Mouse (Mus musculus): ENCODE data around the gene Gm48552. TPM values are rescaled to one million over a fixed set of nuclear protein-coding genes. Genes with fewer than 3 reads are reported as not detected.
A peak's percentile ranks its signal among the peaks of the same experiment; 100 is the strongest.

Gm48552 gene
- polyA plus RNA-seq, 1 experiment from 2014 or later: 0.78 TPM

- Histone ChIP-seq H3K27ac (peak overlapping the region; percentile 93), H3K4me1 (peaks cover 70% of the 10 kb centered on the region), H3K4me3 (peak overlapping the region; percentile 84), H3K9me3 (no peaks in the 10 kb centered on the region), H3K36me3 (replicated peaks) (no peaks in the 10 kb centered on the region), H3K27me3 (ENCODE audit: poor library complexity, severe bottlenecking) (peaks cover 92% of the 10 kb centered on the region)
- under 1% methylated on average over 20 of the region's 20 CpGs for WGBS
- DNase-seq (ENCODE audit: extremely low spot score, low spot score): peak; percentile 81
Observed at GRCm38 (mm10) chr10:81429605-81430061, 40.8 kb downstream of the Gm48552 start.

GRCm38 (mm10) chr10:81430141-81430830 is 41.5 kb downstream of the Gm48552 start:
- peaks cover 63% of the 10 kb centered on the region for H3K4me1 ChIP-seq
- peak overlapping the region; percentile 84 for H3K4me3 ChIP-seq
- H3K27me3 ChIP-seq (ENCODE audit: poor library complexity, severe bottlenecking): peaks cover 87% of the 10 kb centered on the region
- no peaks in the 10 kb centered on the region for H3K36me3 ChIP-seq (replicated peaks)
- H3K27ac ChIP-seq: peak overlapping the region; percentile 93
- DNase-seq (ENCODE audit: extremely low spot score, low spot score): peak; percentile 70
- H3K9me3 ChIP-seq: no peaks in the 10 kb centered on the region
- under 1% methylated on average over 70 of the region's 89 CpGs for WGBS

GRCm38 (mm10) chr10:81430831-81431525 is 42.2 kb downstream of the Gm48552 start:
- Histone ChIP-seq H3K36me3 (replicated peaks) (no peaks in the 10 kb centered on the region), H3K27ac (peak overlapping the region; percentile 93), H3K9me3 (no peaks in the 10 kb centered on the region), H3K27me3 (ENCODE audit: poor library complexity, severe bottlenecking) (peaks cover 84% of the 10 kb centered on the region), H3K4me1 (peaks cover 56% of the 10 kb centered on the region), H3K4me3 (peak overlapping the region; percentile 84)
- 2% methylated on average over 66 of the region's 70 CpGs for WGBS
- DNase-seq (ENCODE audit: extremely low spot score, low spot score): peak; percentile 49

- H3K4me1 ChIP-seq: peaks cover 50% of the 10 kb centered on the region
- H3K36me3 ChIP-seq (replicated peaks): no peaks in the 10 kb centered on the region
- H3K9me3 ChIP-seq: no peaks in the 10 kb centered on the region
- no peak for DNase-seq (ENCODE audit: extremely low spot score, low spot score)
- WGBS: 18% methylated on average over 15 of the region's 15 CpGs
- peak overlapping the region; percentile 93 for H3K27ac ChIP-seq
- peak overlapping the region; percentile 84 for H3K4me3 ChIP-seq
- peaks cover 79% of the 10 kb centered on the region for H3K27me3 ChIP-seq (ENCODE audit: poor library complexity, severe bottlenecking)
Observed at GRCm38 (mm10) chr10:81431526-81432168, 42.8 kb downstream of the Gm48552 start.

GRCm38 (mm10) chr10:81432169-81432867 is 43.5 kb downstream of the Gm48552 start:
- Histone ChIP-seq H3K27me3 (ENCODE audit: poor library complexity, severe bottlenecking) (peaks cover 76% of the 10 kb centered on the region), H3K4me3 (peak overlapping the region; percentile 39; the same call in 1 of the 2 replicates), H3K4me1 (peaks cover 43% of the 10 kb centered on the region), H3K36me3 (replicated peaks) (no peaks in the 10 kb centered on the region), H3K27ac (no peak overlapping the region), H3K9me3 (no peaks in the 10 kb centered on the region)
- 67% methylated on average over 21 of the region's 21 CpGs for WGBS
- DNase-seq (ENCODE audit: extremely low spot score, low spot score): no peak

- peak overlapping the region; percentile 73 for H3K27ac ChIP-seq
- H3K4me3 ChIP-seq: peak overlapping the region; percentile 39
- DNase-seq (ENCODE audit: extremely low spot score, low spot score): peak; percentile 78
- no peaks in the 10 kb centered on the region for H3K9me3 ChIP-seq
- no peaks in the 10 kb centered on the region for H3K36me3 ChIP-seq (replicated peaks)
- 6% methylated on average over 17 of the region's 17 CpGs for WGBS
- peaks cover 42% of the 10 kb centered on the region for H3K4me1 ChIP-seq
- H3K27me3 ChIP-seq (ENCODE audit: poor library complexity, severe bottlenecking): peaks cover 70% of the 10 kb centered on the region
Observed at GRCm38 (mm10) chr10:81432868-81433262, 44.1 kb downstream of the Gm48552 start.

- peak overlapping the region; percentile 73; the same call in 1 of the 2 replicates for H3K27ac ChIP-seq
- H3K36me3 ChIP-seq (replicated peaks): no peaks in the 10 kb centered on the region
- no peaks in the 10 kb centered on the region for H3K9me3 ChIP-seq
- peak; percentile 14 for DNase-seq (ENCODE audit: extremely low spot score, low spot score)
- 80% methylated on average over 26 of the region's 26 CpGs for WGBS
- H3K4me1 ChIP-seq: peaks cover 42% of the 10 kb centered on the region
- peak overlapping the region; percentile 39; the same call in 1 of the 2 replicates for H3K4me3 ChIP-seq
- peaks cover 62% of the 10 kb centered on the region for H3K27me3 ChIP-seq (ENCODE audit: poor library complexity, severe bottlenecking)
Observed at GRCm38 (mm10) chr10:81433541-81434289, 44.9 kb downstream of the Gm48552 start.

- WGBS: 70% methylated on average over 15 of the region's 15 CpGs
- DNase-seq (ENCODE audit: extremely low spot score, low spot score): peak; percentile 14
- Histone ChIP-seq H3K36me3 (replicated peaks) (no peaks in the 10 kb centered on the region), H3K9me3 (no peaks in the 10 kb centered on the region), H3K4me1 (peaks cover 37% of the 10 kb centered on the region), H3K27ac (no peak overlapping the region), H3K27me3 (ENCODE audit: poor library complexity, severe bottlenecking) (peaks cover 53% of the 10 kb centered on the region), H3K4me3 (no peak overlapping the region)
Observed at GRCm38 (mm10) chr10:81434361-81435263, 45.8 kb downstream of the Gm48552 start.

GRCm38 (mm10) chr10:81435436-81435835 is 46.6 kb downstream of the Gm48552 start:
- Histone ChIP-seq H3K9me3 (no peaks in the 10 kb centered on the region), H3K4me3 (no peak overlapping the region), H3K27ac (no peak overlapping the region), H3K27me3 (ENCODE audit: poor library complexity, severe bottlenecking) (peaks cover 51% of the 10 kb centered on the region), H3K4me1 (peaks cover 30% of the 10 kb centered on the region), H3K36me3 (replicated peaks) (no peaks in the 10 kb centered on the region)
- WGBS: 82% methylated on average over 3 of the region's 3 CpGs
- DNase-seq (ENCODE audit: extremely low spot score, low spot score): no peak

Measured in forebrain, embryonic 10.5 days (tissue).